Mouse (Mus musculus) regulatory T cell (primary cell): ENCODE results near the gene Xrcc4.

ENCODE experiments used
- in situ Hi-C: fragments of 300-600 bp; cut with MboI, MseI; formaldehyde crosslinking; loops from one replicate; pipeline ENCODE4 v1.15.1; 2025; ENCODE audit warnings: high pct_unique_total_duplicates

Xrcc4 gene

GRCm38 (mm10) chr13:89944354-89944753 is 145.1 kb downstream of the Xrcc4 start:
- in situ Hi-C loops, result no loop called here

- in situ Hi-C loops, result no loop called here
Measured at GRCm38 (mm10) chr13:89929477-89929876, 159.9 kb downstream of the Xrcc4 start.

DNA sequence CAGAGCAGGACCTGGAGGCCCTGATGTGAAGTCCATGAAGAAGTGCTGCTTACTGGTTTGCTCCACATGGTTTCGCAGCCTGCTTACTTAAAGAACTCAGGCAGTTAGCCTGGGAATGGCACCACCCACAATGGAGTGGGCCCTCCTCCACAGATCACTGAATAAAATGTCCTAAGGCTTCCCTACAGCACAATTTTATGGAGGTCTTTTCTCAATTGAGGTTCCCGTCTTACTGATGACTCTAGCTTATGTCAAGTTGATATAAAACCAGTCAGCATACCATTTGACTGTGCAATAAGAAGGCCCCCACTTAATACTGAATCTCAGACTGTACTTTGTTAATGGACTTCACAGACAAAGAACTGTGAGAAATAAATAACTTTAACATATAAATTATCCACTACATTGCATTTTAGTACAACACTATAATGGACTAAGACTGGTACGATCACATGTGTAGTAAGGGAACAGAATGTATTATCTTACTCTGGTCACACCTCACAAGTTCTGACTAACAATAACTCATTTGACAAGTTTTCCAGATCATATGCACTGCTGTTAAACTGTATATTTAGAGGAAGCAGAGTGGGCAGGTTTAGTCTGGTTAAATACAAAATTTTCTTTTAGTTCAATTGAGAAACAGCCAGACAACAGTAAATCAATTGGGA is 170.5 kb downstream of the Xrcc4 start:
- in situ Hi-C loops, result loop anchor here (10.0 kb wide), 1 partner anchor 1184 kb away; no protein-coding TSS in a partner anchor

- in situ Hi-C loops, result loop anchor here (10.0 kb wide), 1 partner anchor 1180 kb away; no protein-coding TSS in a partner anchor
Measured at GRCm38 (mm10) chr13:89914332-89914731, 175.1 kb downstream of the Xrcc4 start.

DNA sequence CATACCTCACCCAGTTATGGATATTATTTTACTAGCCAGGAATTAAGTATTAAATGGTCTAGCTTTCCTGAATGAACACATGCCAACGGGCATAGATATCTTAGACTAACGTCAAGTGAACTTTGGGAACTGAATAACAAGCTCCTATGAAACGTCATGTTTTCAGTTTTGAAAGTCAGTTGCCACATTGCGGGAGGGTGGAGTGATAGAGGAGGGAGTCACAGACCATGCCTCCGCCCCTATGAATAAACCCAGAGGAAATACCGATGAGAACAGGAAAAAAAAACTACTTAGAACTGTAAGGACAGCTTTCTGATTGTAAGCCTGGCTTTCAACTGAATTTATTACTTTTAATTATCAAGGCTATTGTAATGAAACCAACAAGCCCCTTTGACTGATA is 175.5 kb downstream of the Xrcc4 start:
- in situ Hi-C loops, result loop anchor here (10.0 kb wide), 1 partner anchor 1179 kb away; no protein-coding TSS in a partner anchor

GRCm38 (mm10) chr13:89906120-89906519 is 183.3 kb downstream of the Xrcc4 start:
- in situ Hi-C loops, result no loop called here

DNA sequence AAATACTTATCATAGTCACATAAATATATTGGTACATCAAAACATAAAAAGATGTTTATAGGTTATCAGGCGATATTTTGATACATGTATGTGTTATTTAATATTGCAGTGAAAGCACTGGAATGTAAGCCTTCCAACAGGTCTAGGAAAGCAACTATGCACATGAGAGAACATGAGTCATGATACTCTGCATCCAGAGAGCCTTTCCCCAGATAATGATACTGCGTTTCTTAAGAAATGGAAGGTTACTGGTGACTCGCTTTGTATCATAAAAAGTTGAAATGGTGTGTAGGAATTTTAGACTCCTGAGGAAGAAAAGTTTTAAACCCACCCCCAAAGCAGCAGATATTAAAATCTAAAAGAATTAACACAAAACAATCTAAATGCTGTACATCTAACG is 190.3 kb downstream of the Xrcc4 start:
- in situ Hi-C loops, result no loop called here

DNA sequence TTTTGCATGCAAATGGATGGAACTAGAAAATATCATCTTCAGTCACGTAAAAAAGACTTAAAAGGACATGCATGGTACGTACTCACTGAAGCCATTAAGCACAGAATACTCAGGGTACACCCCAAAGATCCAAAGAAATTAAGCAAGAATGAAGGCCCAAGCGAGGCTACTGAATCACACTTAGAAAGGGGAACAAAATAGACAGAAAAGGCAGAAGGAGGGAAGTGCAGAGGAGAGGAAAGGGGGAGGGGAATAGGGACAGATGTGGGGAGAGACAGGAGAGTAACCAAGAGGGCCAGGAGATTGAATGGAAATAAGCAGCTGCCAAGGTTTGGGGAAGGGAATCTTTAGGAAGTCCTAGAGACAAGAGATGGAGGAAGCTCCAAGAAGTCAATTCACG is 197.3 kb downstream of the Xrcc4 start:
- in situ Hi-C loops, result no loop called here

DNA sequence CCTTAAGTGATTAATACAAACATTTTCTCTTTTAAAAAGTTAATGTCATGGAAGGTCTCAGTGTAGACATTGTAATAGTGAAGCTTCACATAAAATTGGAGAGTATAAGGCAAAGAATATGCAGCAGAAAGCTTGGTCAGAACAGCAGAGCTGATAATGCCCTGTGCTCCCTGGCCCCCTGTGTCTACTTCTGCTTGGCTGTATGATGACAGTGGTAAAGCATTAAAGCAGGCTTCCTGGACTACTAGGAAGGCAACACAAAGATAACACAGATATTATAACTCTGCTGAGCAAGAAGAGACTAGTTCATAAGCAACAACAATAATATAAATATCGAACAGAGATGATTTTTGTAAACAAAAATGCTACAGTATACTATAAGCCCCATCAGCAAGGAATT is 199.2 kb downstream of the Xrcc4 start:
- in situ Hi-C loops, result no loop called here

DNA sequence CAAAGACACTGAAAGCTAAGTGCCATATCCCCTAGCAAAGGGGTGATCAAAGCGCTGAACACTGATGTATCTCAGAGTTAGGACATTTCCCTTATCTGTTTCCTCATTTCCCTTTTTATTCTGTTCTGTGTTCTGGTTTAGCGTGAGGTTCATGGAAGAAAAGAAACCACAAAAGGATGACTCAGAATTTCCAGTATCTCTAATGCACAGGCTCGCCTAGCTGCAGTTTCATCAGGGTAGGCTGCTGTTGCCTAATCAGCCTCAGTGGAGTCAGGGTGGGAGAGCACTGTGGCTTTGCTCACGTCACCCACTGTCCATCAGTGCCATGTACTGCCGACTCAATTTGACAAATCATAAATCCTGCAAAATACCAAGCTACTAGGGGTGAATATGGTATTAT is 200.3 kb downstream of the Xrcc4 start:
- in situ Hi-C loops, result no loop called here

DNA sequence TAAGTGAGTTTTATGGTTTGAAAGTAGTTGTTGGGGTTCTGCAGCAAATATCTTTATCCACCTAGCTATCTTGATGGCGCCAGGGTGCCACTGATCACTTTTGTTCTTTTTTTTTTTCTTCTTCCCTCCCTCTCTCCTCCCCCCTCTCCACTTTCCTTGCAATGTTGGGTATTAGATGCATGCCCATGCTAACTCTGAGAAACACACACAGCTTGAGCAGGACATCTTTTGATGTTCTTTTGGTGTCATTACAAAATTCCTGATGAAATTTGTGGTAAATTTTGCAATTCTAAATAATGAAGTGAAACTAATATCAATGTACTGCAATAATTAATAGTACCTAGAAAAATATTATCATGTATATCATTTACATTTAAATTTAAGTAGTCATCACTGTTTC is 205.9 kb downstream of the Xrcc4 start:
- in situ Hi-C loops, result no loop called here

DNA sequence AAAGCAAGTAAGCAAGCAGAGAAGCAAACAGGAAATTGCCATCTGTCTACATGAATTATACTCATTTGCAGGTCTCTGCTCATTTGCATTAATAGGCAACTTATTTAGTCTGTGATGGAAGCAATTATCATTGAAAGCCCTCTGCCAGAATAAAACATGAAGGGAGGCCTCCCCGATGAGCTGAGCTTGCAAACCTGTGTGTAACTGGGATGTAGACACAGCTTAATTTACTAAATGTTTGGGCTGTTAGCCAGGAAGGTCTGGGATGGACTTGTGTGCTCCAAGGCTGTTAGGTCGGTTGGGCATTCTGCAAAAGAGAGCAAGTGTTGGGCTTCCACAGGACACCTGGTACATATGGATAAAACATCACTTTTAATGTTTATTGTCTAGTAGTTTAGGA is 208.1 kb downstream of the Xrcc4 start:
- in situ Hi-C loops, result no loop called here

GRCm38 (mm10) chr13:89878832-89879468 is 210.5 kb downstream of the Xrcc4 start:
- in situ Hi-C loops, result no loop called here

- in situ Hi-C loops, result no loop called here
Measured at GRCm38 (mm10) chr13:89875499-89875898, 213.9 kb downstream of the Xrcc4 start.

- in situ Hi-C loops, result no loop called here
Measured at GRCm38 (mm10) chr13:89872725-89873124, 216.7 kb downstream of the Xrcc4 start.

GRCm38 (mm10) chr13:89854139-89854538 is 235.3 kb downstream of the Xrcc4 start:
- in situ Hi-C loops, result no loop called here

- in situ Hi-C loops, result no loop called here
Measured at GRCm38 (mm10) chr13:89850746-89851145, 238.7 kb downstream of the Xrcc4 start.

- in situ Hi-C loops, result no loop called here
Measured at GRCm38 (mm10) chr13:89849955-89850354, 239.5 kb downstream of the Xrcc4 start.

DNA sequence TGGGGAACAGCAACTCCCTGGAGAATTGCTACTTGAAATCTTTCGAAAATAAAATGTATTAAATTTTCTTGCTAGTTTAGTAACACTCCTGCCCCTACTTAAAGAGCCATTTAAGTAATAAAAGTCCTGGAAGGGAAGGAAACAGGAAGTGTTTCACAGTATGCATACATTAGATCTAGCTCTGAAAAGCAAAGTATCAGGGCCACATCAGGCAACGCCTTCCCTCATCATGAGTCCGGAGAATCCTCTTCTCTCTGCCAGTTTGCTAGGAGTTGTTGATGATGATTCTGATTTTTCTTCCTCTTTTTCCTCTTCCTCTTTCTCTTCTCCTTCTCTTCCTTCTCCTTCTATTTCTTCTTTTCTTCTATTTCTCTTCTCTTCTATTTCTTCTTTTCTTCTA is 250.8 kb downstream of the Xrcc4 start:
- in situ Hi-C loops, result loop anchor here (10.0 kb wide), 1 partner anchor 116 kb away; no protein-coding TSS in a partner anchor

DNA sequence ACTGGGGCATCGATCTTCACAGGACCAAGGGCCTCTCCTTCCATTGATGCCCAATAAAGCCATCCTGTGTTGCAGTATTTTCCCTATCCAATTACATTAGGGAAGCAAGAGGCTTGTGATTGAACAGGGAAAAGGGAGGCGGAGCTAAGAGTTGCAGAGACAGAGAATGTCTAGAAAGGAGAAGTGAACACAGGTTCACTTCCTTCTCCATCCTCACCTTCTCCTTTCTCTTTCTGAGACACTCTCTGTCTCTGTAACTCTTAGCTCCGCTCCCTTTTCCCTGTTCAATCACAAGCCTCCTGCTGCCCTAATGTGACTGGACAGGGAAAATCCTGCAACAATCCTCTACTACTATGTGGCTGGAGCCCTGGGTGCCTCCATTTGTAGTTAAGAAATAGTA is 254.9 kb downstream of the Xrcc4 start:
- in situ Hi-C loops, result loop anchor here (10.0 kb wide), 1 partner anchor 120 kb away; no protein-coding TSS in a partner anchor

DNA sequence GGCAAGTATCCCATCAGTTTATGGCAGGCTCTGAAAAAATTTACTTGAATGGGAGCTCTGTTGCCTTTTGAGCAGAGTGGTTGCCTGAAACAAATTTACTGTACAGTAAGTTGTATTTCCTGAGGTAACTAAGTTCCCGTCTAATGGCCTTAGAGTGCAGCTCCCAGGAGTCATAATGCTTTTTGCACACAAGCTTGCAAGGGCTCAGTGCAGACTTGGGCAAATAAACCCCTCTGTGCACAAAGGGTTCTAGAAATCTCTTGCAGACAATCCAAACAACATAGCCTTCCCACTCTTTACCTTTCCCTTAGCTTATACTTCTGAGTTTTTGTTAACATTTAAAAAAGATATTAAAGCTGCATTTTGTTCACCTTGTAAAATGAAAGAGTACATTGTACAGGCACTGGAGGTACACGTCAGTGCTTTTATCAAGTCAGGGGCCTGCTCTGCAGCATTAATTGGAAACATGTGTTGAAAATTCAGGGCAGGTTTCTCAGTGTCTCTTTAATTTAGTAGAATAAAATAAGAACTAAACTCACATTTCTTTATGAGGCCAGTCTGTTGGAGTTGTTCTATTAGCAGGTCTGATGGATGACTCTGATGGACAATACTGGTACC is 256.2 kb downstream of the Xrcc4 start:
- in situ Hi-C loops, result loop anchor here (10.0 kb wide), 1 partner anchor 122 kb away; no protein-coding TSS in a partner anchor

DNA sequence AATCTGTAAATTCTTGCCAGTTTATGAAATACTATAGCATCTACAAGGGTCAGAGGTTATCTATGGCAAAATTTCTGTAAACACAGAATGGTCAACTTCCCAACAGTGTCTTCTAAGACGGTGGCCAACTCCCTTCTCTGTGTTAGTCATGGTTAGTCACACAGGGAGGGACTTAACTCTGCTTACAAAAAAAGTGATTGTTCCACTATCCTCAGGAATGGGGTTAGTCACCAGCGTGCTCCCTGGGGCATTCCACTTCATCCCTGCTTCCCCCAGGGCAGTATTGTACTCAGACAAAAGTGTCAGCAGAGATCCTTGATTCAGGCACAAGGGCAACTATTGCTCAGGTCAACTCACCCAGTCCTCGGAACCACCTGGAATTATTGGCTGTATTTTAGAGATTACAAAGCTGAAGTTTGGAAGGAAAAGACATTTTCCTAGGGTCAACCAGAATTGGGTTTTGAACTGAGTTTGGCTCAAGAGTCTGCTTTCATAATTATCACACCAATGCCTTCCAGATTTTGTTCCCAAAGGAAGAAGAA is 260.9 kb downstream of the Xrcc4 start:
- in situ Hi-C loops, result no loop called here
